Mouse (Mus musculus) ES-Bruce4 (cell line): ENCODE results near the gene Castor2. TPM values are rescaled to one million over a fixed set of nuclear protein-coding genes. Genes with fewer than 3 reads are reported as not detected.

Source experiments
- H3K27ac ChIP-seq: 2 replicates; pipeline ENCODE4 v1.5.1; 2012; ENCODE audit warnings: low read length, inconsistent platforms; ENCODE audit not compliant: insufficient read depth
- H3K27me3 ChIP-seq: 2 replicates; pipeline ENCODE4 v1.6.1; 2012; ENCODE audit warnings: mild to moderate bottlenecking, low read length, inconsistent platforms; ENCODE audit not compliant: control insufficient read depth, poor library complexity, insufficient read depth, severe bottlenecking
- H3K36me3 ChIP-seq: 2 replicates; pipeline ENCODE4 v1.6.1; 2012; ENCODE audit warnings: inconsistent platforms, mild to moderate bottlenecking, low read length, moderate library complexity; ENCODE audit not compliant: control insufficient read depth, poor library complexity, insufficient read depth, severe bottlenecking
- H3K4me1 ChIP-seq: one replicate; pipeline ENCODE4 v1.8.1; 2011; ENCODE audit warnings: low read length; ENCODE audit not compliant: control insufficient read depth, insufficient read depth
- H3K4me3 ChIP-seq: 2 replicates; pipeline ENCODE4 v1.5.1; 2011; ENCODE audit warnings: low read depth, mild to moderate bottlenecking, low read length
- H3K9ac ChIP-seq: 2 replicates; pipeline ENCODE4 v1.6.1; 2012; ENCODE audit warnings: low read depth, mild to moderate bottlenecking, inconsistent platforms; ENCODE audit not compliant: poor library complexity, severe bottlenecking
- H3K9me3 ChIP-seq: replicated peaks from 2 replicates; pipeline ENCODE4 v1.6.1; 2012; ENCODE audit warnings: mild to moderate bottlenecking, low read length, inconsistent platforms; ENCODE audit not compliant: control insufficient read depth, poor library complexity, insufficient read depth, severe bottlenecking
- CTCF ChIP-seq: IDR thresholded peaks from one replicate; pipeline ENCODE4 v1.8.1; 2011; ENCODE audit warnings: low read depth, low read length
- EP300 ChIP-seq: IDR thresholded peaks from 2 replicates; pipeline ENCODE4 v1.6.1; 2011; ENCODE audit warnings: low read depth, low read length; ENCODE audit not compliant: insufficient read depth
- POLR2A ChIP-seq: IDR thresholded peaks from one replicate; pipeline ENCODE4 v1.8.1; 2011; ENCODE audit warnings: low read length; ENCODE audit not compliant: insufficient read depth
- polyA plus RNA-seq: library from polyadenylated mRNA; stranded (reverse); fragments of >200 nt; gene quantifications from 2 replicates; pipeline ENCODE4 v1.2.4, GENCODE M21; 2011; ENCODE audit warnings: low read depth; ENCODE audit not compliant: missing spikeins, insufficient read depth, insufficient read length

Gene Castor2
- polyA plus RNA-seq, 1 experiment = 11.1 TPM

GRCm38 (mm10) chr5:134182172-134182571 is 82.7 kb downstream of the Castor2 start:
- H3K27ac ChIP-seq = peak overlapping the region; percentile 87
- no peaks in the 10 kb centered on the region for H3K27me3 ChIP-seq
- H3K9me3 ChIP-seq = no peaks in the 10 kb centered on the region
- no peaks in the 10 kb centered on the region for H3K4me1 ChIP-seq
- H3K36me3 ChIP-seq = no peaks in the 10 kb centered on the region
- H3K9ac ChIP-seq = peak overlapping the region; percentile 92
- H3K4me3 ChIP-seq = peak overlapping the region; percentile 21
- TF ChIP-seq EP300 (no peak), POLR2A (no peak), CTCF (no peak)

- H3K9me3 ChIP-seq = no peaks in the 10 kb centered on the region
- peak overlapping the region; percentile 34 for H3K4me3 ChIP-seq
- peak overlapping the region; percentile 92 for H3K9ac ChIP-seq
- no peaks in the 10 kb centered on the region for H3K27me3 ChIP-seq
- H3K4me1 ChIP-seq = no peaks in the 10 kb centered on the region
- peak overlapping the region; percentile 41 for H3K27ac ChIP-seq
- no peaks in the 10 kb centered on the region for H3K36me3 ChIP-seq
- TF ChIP-seq POLR2A (no peak), CTCF (no peak), EP300 (no peak)
These were observed 83.2 kb downstream of the Castor2 start for GRCm38 (mm10) chr5:134182735-134183134.

- H3K4me1 ChIP-seq = no peaks in the 10 kb centered on the region
- H3K4me3 ChIP-seq = peak overlapping the region; percentile 84
- no peaks in the 10 kb centered on the region for H3K36me3 ChIP-seq
- peak overlapping the region; percentile 78 for H3K27ac ChIP-seq
- no peaks in the 10 kb centered on the region for H3K9me3 ChIP-seq
- peak overlapping the region; percentile 92 for H3K9ac ChIP-seq
- no peaks in the 10 kb centered on the region for H3K27me3 ChIP-seq
- no peak for TF ChIP-seq EP300
- no peak for TF ChIP-seq CTCF
- TF ChIP-seq POLR2A = no peak
These were observed 83.7 kb downstream of the Castor2 start for GRCm38 (mm10) chr5:134183162-134183561.

- Histone ChIP-seq H3K27ac (peak within 1 kb of the TSS; percentile 78), H3K36me3 (no peaks in the 10 kb centered on the region), H3K9ac (peak within 1 kb of the TSS; percentile 92), H3K4me1 (no peaks in the 10 kb centered on the region), H3K4me3 (peak within 1 kb of the TSS; percentile 84), H3K27me3 (no peaks in the 10 kb centered on the region), H3K9me3 (no peaks in the 10 kb centered on the region)
- TF ChIP-seq EP300 (no peak), CTCF (no peak), POLR2A (peak; percentile 48)
These were observed 84.6 kb downstream of the Castor2 start, which contains the start of gene Gtf2ird2 for GRCm38 (mm10) chr5:134183880-134184808. Gene Gtf2ird2 (plus strand): TSS chr5:134184019.

- no peaks in the 10 kb centered on the region for H3K36me3 ChIP-seq
- no peak overlapping the region for H3K4me3 ChIP-seq
- no peak overlapping the region for H3K9ac ChIP-seq
- no peaks in the 10 kb centered on the region for H3K4me1 ChIP-seq
- H3K9me3 ChIP-seq = no peaks in the 10 kb centered on the region
- H3K27me3 ChIP-seq = no peaks in the 10 kb centered on the region
- no peak overlapping the region for H3K27ac ChIP-seq
- TF ChIP-seq POLR2A (no peak), EP300 (no peak), CTCF (no peak)
These were observed 86.5 kb downstream of the Castor2 start for GRCm38 (mm10) chr5:134186059-134186458.
